Mouse (Mus musculus): ENCODE measurements around the gene Rps6kb2.

Rps6kb2 gene

DNA sequence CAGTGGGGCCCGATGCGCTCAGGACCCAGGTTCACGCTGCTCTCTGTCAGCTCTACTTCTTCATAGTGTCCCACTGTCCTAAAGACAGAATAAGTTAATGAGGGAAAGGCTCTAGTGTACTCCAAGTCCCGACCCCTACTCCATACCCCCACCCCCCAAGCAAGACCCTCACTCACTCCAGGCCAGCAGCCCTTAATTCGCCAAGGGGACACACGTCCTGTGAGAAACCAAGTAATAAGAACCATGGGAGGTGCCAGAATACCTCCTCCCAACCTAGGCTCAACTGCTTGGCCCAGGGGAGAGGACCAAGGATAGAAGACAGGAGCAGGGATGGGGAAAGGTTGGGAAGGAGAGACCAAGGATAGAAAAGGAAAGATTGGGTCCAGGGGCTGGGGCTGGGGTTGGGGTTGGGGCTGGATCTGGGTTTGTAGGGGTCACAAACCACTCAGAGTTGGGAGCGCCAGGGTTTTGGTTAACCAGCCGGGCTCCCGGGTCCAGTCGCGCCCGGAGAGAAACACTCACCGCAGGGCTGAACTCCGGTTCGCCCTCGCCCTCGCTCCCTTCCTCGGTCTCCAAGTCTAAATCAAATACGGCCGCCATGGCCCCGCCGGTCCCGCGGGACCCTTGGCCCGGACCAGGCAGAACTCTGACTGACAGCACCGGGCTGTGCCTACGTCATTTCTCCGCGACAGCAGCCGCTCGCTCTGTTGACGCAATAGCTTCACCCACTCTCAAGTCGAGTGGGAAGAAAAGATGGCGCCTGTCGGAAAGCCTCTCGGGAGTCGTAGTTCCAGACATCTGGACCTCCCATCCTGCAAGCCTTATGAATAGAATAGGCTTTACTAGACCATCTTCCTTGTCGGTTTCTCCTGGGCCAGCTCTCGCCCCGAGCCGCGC is at the start of gene Rps6kb2:
Rps6kb2 (minus strand) TSS at position 709 of the 897 bp plus-strand sequence.
- peak; percentile 89 to 94 for DNase-seq (ENCODE audit: low spot score in 2 of 2)

DNA sequence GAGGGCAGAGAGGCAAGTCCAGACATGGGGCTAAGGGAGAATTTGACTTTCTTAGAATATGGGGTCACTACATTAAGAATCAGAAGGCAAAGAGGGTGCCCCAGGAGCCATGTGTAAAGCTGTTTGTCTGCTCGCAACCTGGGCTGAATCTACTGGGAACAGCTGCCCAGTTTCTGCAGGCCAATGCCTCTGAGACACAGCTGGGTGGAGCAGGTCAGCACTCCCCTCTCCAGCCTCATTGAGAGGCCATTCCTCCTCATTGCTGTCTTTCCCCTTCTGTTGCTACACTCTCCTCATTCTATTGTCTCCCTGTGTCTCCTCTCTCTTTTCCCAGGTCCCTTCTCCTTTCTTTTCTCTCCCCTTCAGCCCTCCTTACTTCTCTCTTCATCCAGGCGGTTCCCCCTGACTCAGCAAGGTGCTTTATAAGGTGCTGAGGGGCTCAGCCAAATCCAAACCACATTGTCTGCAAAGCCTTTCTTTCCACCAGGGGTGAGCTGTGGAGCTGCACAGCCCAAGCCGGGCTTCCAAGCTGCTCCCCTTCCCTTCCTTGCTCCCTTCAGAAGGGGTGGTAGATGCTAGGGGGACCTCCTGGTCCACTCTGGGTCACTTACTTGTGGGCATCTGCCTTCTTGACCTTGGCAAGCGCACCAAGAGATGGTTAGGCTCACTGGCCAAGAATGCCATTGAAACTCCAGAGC is 48.9 kb upstream of the Rps6kb2 start:
- DNase-seq (ENCODE audit: low spot score in 2 of 2): no peak

- no peak for DNase-seq (ENCODE audit: low spot score in 2 of 2)
These were observed 45.4 kb upstream of the Rps6kb2 start for GRCm38 (mm10) chr19:4208563-4208962.

DNA sequence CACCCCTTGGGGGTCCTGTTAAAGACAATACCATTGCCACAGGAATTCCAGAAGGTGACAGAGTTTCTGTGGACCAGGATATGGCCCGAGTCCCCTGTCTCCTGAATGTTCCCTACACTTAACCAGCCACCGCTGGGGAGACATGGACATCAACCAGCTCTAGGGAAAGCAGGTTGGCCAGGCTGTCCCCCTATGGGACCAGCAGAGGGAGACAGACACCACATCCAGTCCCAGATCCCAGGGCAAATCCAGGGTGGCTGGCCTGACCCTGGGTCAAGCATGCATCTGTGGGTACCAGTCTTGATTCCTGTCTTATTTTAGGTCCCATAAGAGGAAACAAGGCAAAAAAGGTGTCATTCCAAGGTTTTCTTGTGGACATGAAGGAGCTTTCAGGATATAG is 43.8 kb upstream of the Rps6kb2 start:
- peak in 1 of 2 experiments; percentile 61 for DNase-seq (ENCODE audit: low spot score in 2 of 2)

DNA sequence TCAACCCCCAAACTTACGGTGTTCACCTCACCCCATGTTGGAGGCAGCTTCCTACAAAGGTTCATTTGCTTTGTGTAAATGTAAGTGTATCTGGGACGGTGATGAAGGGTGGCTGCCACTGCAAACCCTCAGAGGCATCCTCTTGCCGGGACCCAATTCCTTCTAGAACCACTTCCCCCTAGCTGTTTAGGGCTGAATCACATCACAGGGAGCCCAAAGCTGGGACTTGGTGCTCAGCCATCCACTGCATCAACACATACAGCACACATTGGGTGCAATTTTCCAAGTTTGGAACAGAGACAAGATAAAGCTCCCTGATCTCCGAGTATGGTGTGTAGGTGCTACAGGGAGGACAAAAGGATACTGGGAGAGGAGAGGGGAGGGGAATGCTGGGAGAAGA is 41.7 kb upstream of the Rps6kb2 start:
- no peak for DNase-seq (ENCODE audit: low spot score in 2 of 2)

DNA sequence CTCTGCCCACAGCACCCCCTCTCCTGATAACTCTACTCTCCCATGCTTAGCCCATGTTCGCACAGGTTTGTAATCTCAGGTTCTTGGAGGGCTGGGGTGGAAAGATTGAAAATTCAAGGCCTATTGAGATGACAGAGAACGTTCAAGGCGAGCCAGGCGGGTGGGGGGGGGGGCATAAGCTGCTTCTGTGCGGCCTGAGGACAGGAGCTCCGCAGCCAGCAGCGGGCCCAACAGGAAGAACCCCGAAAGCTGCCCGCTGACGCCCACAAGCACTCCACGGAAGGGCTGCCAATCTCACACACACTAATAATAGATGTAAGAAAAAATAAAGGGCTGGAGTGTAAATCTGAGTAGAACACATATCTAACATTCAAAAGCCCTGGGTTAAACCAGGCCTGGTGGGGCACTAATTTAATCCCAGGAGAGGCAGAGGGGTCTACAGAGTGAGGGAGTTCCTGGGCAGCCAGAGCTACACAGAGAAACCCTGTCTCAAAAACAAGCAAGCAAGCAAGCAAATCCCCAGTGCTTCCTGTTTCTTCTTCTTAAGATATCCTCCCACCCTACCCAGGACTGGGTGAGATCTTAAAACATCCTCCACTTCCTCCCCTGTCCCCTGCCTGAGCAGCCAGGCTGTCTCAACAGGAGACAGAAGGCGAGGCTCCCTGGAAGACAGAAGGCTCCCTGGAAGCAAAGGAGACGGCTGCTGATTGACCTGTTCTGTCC is 40.6 kb upstream of the Rps6kb2 start:
- DNase-seq (ENCODE audit: low spot score in 2 of 2): no peak

GRCm38 (mm10) chr19:4203148-4203547 is 40.0 kb upstream of the Rps6kb2 start:
- no peak for DNase-seq (ENCODE audit: low spot score in 2 of 2)

- no peak for DNase-seq (ENCODE audit: low spot score in 2 of 2)
These were observed 39.0 kb upstream of the Rps6kb2 start for GRCm38 (mm10) chr19:4202149-4202548.

GRCm38 (mm10) chr19:4201291-4201909 is 38.2 kb upstream of the Rps6kb2 start, which contains the start of gene Rad9a:
TSS of gene Rad9a (minus strand) at chr19:4201662.
- peak; percentile 90 to 92 for DNase-seq (ENCODE audit: low spot score in 2 of 2)

GRCm38 (mm10) chr19:4197180-4197579 is 34.0 kb upstream of the Rps6kb2 start:
- no peak for DNase-seq (ENCODE audit: low spot score in 2 of 2)

DNA sequence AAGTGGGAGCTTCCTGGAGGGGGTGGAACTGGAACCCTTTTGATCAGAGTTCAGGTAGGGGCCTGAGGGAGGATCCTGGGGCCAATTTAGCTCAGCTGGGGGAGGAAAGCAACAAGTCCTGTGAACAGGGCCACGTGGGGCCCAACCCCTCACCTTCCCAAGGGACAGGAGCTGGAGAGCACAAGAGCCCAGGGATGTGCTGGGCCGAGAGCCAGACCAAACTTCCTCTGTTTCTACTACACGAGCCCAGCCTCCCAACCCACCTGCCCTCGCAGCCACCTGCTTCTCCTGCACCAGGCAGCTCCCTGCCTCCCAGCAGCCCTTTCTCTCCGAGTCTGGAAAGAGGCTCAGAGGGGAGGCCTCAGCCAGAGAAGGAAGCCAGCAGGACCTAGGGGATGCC is 33.4 kb upstream of the Rps6kb2 start:
- no peak for DNase-seq (ENCODE audit: low spot score in 2 of 2)

GRCm38 (mm10) chr19:4196048-4196447 is 32.9 kb upstream of the Rps6kb2 start:
- DNase-seq (ENCODE audit: low spot score in 2 of 2): no peak

GRCm38 (mm10) chr19:4194776-4195650 is 31.9 kb upstream of the Rps6kb2 start:
- DNase-seq (ENCODE audit: low spot score in 2 of 2): no peak

DNA sequence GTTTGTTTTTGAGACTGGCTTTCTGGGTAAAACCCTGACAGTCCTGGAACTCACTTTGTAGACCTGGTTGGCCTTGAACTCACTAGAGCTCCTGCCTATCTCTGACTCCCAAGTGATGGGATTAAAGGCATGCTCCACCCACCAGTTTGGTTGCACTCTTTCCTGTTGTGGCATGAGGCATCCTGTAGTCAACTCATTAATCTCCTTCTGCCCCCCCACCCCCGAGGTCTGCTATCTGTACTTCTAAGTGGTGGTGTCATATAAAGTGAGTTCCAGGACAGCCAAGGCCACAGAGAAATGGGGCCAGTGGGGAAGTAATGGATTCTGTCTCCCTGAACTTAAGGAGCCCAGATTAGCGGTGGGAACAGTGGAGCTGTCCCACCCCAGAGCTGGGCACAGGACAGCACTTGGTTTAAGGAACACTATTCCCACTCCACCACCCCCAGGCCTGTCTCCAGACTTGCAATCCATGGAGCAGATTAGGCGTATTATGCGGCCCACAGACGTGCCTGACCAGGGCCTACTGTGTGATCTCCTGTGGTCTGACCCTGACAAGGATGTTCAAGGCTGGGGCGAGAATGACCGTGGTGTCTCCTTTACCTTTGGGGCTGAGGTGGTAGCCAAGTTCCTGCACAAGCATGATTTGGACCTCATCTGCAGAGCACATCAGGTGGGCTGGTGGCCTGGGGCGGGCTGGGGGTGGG is 31.0 kb upstream of the Rps6kb2 start:
- DNase-seq (ENCODE audit: low spot score in 2 of 2): no peak

DNA sequence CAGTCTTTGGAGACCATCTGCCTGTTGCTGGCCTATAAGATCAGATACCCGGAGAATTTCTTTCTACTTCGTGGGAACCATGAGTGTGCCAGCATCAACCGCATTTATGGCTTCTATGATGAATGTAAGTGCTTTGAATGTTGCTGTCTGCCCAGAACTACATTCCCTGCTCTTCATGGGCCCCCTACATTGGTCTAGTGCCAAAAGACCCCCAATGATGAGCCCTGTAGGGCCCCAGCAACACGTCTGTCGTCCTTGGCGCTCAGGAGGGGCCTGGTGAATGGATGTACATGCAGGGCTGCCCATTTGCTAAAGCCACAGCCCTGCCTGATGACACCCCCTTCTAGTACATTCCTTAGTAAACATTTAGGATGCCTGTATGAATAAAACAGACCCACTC is 30.0 kb upstream of the Rps6kb2 start:
- no peak for DNase-seq (ENCODE audit: low spot score in 2 of 2)

DNA sequence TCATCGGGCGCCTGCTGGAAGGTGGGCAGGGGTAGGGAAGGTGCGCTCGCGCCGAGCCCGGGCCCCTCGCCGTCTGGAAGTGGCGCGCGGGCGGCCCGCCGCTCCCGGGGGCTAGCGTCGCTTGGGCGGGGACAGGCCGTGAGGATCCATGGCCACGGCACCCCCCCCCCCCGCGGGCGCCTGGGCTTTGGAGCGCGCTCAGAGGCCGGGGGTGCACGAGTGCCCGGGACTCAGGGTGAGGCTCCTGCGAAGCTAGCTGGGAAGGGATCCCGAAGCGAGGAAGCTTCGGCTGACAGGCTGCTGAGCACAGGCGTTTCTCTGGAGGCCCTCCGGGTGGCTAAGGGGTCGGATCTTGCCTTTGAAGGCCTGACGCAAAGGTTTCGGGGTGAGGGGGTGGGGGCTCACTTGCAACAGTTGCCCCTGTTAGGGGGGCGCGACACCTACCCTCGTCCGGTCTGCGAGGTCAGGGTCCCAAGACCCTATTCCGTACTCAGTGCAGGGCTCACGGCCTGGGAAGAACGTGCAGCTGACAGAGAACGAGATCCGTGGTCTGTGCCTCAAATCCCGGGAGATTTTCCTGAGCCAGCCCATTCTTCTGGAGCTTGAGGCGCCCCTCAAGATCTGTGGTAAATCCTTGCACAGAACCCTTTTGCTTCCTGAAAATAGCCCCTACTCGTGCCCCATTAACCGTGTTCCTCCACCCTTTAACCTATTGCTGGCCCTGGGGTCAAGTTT is 29.3 kb upstream of the Rps6kb2 start:
- no peak for DNase-seq (ENCODE audit: low spot score in 2 of 2)

DNA sequence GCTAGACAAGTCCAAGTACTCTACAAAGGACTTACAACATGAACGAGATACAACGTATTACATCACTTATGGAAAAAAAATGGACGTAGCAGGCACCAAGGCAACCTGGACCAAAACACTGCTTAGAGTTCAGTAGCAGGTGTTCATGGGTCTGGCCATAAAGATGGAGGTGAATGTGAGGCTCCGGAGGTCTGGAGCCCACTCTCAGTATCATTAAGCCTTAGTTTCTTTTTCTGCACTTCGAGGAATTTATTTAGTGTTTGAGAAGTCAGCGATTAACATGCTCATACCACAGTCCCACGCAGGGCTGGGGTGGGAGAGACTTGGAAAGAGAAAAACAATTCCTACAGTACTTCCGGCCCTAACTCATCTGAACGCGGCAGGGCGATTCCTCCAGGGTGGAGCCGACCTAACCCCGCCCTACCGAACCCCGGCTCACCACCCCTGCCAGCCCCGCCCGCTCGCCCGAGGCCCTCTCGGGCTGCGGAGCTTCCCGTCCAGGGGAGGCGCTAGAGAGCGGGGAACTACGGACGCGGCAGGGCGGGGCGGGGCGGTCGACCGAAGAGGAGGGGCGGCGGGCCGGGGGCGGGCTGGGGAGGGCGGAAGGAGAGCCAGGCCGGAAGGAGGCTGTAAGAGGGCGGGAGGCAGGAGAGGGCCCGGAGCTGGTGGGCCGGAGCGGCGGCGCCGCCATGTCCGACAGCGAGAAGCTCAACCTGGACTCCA is 28.5 kb upstream of the Rps6kb2 start, which contains the start of gene Ppp1ca:
Ppp1ca (plus strand) TSS at position 538 of the 723 bp plus-strand sequence.
- peak; percentile 98 to 99 for DNase-seq (ENCODE audit: low spot score in 2 of 2)

GRCm38 (mm10) chr19:4190831-4191334 is 27.7 kb upstream of the Rps6kb2 start, which contains the start of gene Tbc1d10c:
TSS of gene Tbc1d10c (minus strand) at chr19:4191284.
- DNase-seq (ENCODE audit: low spot score in 2 of 2): peak; percentile 58 to 67

Data from spleen, postnatal 14 days (tissue).